Mouse (Mus musculus): ENCODE data around the gene Olfr1014. TPM values are rescaled to one million over a fixed set of nuclear protein-coding genes. Genes with fewer than 3 reads are reported as not detected.

Olfr1014 gene
- polyA plus RNA-seq, 1 experiment, result not detected

DNA sequence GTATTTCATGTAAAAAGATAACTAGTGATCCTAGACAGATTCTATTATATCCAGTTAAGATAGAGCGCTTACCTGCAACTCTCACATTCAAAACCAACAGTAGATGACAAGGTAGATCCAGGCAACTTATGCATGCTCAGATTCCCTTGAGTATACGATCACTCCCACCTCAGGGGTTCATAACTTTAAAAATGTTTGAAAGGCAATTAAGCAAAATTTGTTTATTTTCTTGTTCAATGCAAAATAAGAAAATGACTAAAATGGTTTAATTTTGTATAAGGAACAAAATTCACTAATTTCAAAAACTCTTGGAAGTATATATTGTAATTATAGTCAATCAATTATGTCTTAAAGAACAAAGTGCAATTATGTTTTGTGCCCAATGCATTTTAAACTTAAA, 29.9 kb downstream of the Olfr1014 start, which contains the start of gene Olfr1016:
Gene Olfr1016, minus strand, starts transcription at position 101 of the 400 bp plus-strand sequence.
- Histone ChIP-seq H3K4me1 (replicated peaks; ENCODE audit: control insufficient read depth, insufficient read depth, low read length) (no peaks in the 10 kb centered on the region), H3K36me3 (ENCODE audit: control insufficient read depth, insufficient read depth, low read length) (no peaks in the 10 kb centered on the region), H3K27me3 (ENCODE audit: control insufficient read depth, insufficient read depth, low read length) (no peaks in the 10 kb centered on the region), H3K27ac (ENCODE audit: control insufficient read depth, insufficient read depth, low read length) (no peak within 1 kb of the TSS), H3K4me3 (ENCODE audit: control insufficient read depth, insufficient read depth, low read length) (no peak within 1 kb of the TSS)
- TF ChIP-seq CTCF (IDR thresholded peaks at IDR 0.05; ENCODE audit: borderline replicate concordance, control insufficient read depth, extremely low read depth, insufficient read depth, low read length, poor library complexity) (no peak), POLR2A (IDR thresholded peaks at IDR 0.05; ENCODE audit: control insufficient read depth, extremely low read depth, insufficient read depth, low read length, poor library complexity) (no peak)
- 95% methylated on average over 2 of the region's 2 CpGs for WGBS
- DNase-seq, result no peak

DNA sequence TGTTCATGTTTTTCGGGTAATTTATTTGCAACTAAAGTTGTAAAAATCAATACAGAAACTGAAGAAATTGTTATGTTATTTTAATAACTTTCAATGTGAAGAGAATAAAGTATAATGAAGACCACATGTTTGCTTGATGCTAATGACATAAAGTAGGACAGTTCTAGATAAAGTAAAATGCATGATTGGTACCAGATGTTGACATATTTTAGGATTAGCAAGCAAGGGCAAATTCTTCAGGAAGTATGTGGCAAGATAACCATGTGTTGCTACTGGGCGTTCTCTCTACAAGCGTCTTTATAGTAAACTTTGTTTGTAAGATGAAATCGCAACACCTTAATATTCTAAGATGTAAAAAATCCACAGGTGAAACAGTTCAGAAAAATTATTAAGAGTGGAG, 32.0 kb downstream of the Olfr1014 start:
- TF ChIP-seq CTCF (IDR thresholded peaks at IDR 0.05; ENCODE audit: borderline replicate concordance, control insufficient read depth, extremely low read depth, insufficient read depth, low read length, poor library complexity) (no peak), POLR2A (IDR thresholded peaks at IDR 0.05; ENCODE audit: control insufficient read depth, extremely low read depth, insufficient read depth, low read length, poor library complexity) (no peak)
- 93% methylated on average over 4 of the region's 4 CpGs for WGBS
- no peak overlapping the region for H3K27ac ChIP-seq (ENCODE audit: control insufficient read depth, insufficient read depth, low read length)
- no peaks in the 10 kb centered on the region for H3K4me1 ChIP-seq (replicated peaks; ENCODE audit: control insufficient read depth, insufficient read depth, low read length)
- no peak overlapping the region for H3K4me3 ChIP-seq (ENCODE audit: control insufficient read depth, insufficient read depth, low read length)
- no peak for DNase-seq
- H3K27me3 ChIP-seq (ENCODE audit: control insufficient read depth, insufficient read depth, low read length), result no peaks in the 10 kb centered on the region
- no peaks in the 10 kb centered on the region for H3K36me3 ChIP-seq (ENCODE audit: control insufficient read depth, insufficient read depth, low read length)

DNA sequence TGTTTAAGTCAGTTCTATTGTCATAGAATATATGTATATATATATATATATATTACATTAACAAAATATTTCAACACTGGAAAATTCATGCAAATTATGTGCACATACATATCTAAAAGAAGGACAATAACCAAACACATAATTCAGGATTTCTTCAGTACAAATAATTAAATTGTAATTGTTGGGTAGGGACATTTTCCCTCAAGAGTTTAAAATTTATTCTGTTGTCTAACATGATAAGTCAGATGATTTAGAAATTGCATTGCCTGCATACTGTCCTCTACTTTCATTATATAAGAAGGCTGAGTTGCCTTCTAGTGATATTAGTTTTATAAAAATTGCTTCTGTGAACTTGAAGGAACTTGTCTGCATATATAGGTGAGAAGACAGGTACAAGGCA, 45.7 kb downstream of the Olfr1014 start, which contains the start of gene Olfr1018:
Gene Olfr1018, plus strand, starts transcription at position 301 of the 400 bp plus-strand sequence.
- no peak for DNase-seq
- H3K36me3 ChIP-seq (ENCODE audit: control insufficient read depth, insufficient read depth, low read length), result no peaks in the 10 kb centered on the region
- TF ChIP-seq POLR2A (IDR thresholded peaks at IDR 0.05; ENCODE audit: control insufficient read depth, extremely low read depth, insufficient read depth, low read length, poor library complexity) (no peak), CTCF (IDR thresholded peaks at IDR 0.05; ENCODE audit: borderline replicate concordance, control insufficient read depth, extremely low read depth, insufficient read depth, low read length, poor library complexity) (no peak)
- no peaks in the 10 kb centered on the region for H3K27me3 ChIP-seq (ENCODE audit: control insufficient read depth, insufficient read depth, low read length)
- H3K4me1 ChIP-seq (replicated peaks; ENCODE audit: control insufficient read depth, insufficient read depth, low read length), result no peaks in the 10 kb centered on the region
- H3K27ac ChIP-seq (ENCODE audit: control insufficient read depth, insufficient read depth, low read length), result no peak within 1 kb of the TSS
- no peak within 1 kb of the TSS for H3K4me3 ChIP-seq (ENCODE audit: control insufficient read depth, insufficient read depth, low read length)

Other genes starting within 250 kb of the Olfr1014 start
- gene Olfr996, start 193.5 kb upstream of the Olfr1014 start, polyA plus RNA-seq (2012; rRNA removed), result not detected in 2 replicates
- not detected in 2 replicates for gene Olfr998, start 183.8 kb upstream of the Olfr1014 start, polyA plus RNA-seq (2012; rRNA removed)
- not detected in 2 replicates for gene Olfr1000, start 160.8 kb upstream of the Olfr1014 start, polyA plus RNA-seq (2012; rRNA removed)
- gene Olfr1002, start 122.0 kb upstream of the Olfr1014 start, polyA plus RNA-seq (2012; rRNA removed), result not detected in 2 replicates
- gene Olfr154, start 108.3 kb upstream of the Olfr1014 start, polyA plus RNA-seq (2012; rRNA removed), result not detected in 2 replicates
- not detected in 2 replicates for gene Olfr1006, start 93.9 kb upstream of the Olfr1014 start, polyA plus RNA-seq (2012; rRNA removed)
- gene Olfr1008, start 83.3 kb upstream of the Olfr1014 start, polyA plus RNA-seq (2012; rRNA removed), result not detected in 2 replicates
- not detected in 2 replicates for gene Olfr1009, start 57.3 kb upstream of the Olfr1014 start, polyA plus RNA-seq (2012; rRNA removed)
- gene Olfr1012, start 9.9 kb upstream of the Olfr1014 start, polyA plus RNA-seq (2012; rRNA removed), result not detected in 2 replicates
- gene Olfr1013, start 5.6 kb upstream of the Olfr1014 start, polyA plus RNA-seq (2012; rRNA removed), result not detected in 2 replicates
- not detected in 2 replicates for gene Olfr1015, start 9.3 kb downstream of the Olfr1014 start, polyA plus RNA-seq (2012; rRNA removed)
- gene Olfr1016, start 29.8 kb downstream of the Olfr1014 start, polyA plus RNA-seq (2012; rRNA removed), result not detected in 2 replicates
- gene Olfr1018, start 45.8 kb downstream of the Olfr1014 start, polyA plus RNA-seq (2012; rRNA removed), result not detected in 2 replicates
- not detected in 2 replicates for gene Olfr1019, start 72.8 kb downstream of the Olfr1014 start, polyA plus RNA-seq (2012; rRNA removed)
- gene Olfr1020, start 74.3 kb downstream of the Olfr1014 start, polyA plus RNA-seq (2012; rRNA removed), result not detected in 2 replicates
- not detected in 2 replicates for gene Olfr1022, start 95.9 kb downstream of the Olfr1014 start, polyA plus RNA-seq (2012; rRNA removed)
- not detected in 2 replicates for gene Olfr1023, start 112.9 kb downstream of the Olfr1014 start, polyA plus RNA-seq (2012; rRNA removed)
- not detected in 2 replicates for gene Olfr1024, start 132.3 kb downstream of the Olfr1014 start, polyA plus RNA-seq (2012; rRNA removed)
- not detected in 2 replicates for gene Olfr1025-ps1, start 142.5 kb downstream of the Olfr1014 start, polyA plus RNA-seq (2012; rRNA removed)
- not detected in 2 replicates for gene Olfr1026, start 148.8 kb downstream of the Olfr1014 start, polyA plus RNA-seq (2012; rRNA removed)
- gene Olfr1028, start 177.7 kb downstream of the Olfr1014 start, polyA plus RNA-seq (2012; rRNA removed), result not detected in 2 replicates
- not detected in 2 replicates for gene Olfr1029, start 201.2 kb downstream of the Olfr1014 start, polyA plus RNA-seq (2012; rRNA removed)
- gene Olfr1030, start 206.6 kb downstream of the Olfr1014 start, polyA plus RNA-seq (2012; rRNA removed), result not detected in 2 replicates
- not detected in 2 replicates for gene Olfr1031, start 217.6 kb downstream of the Olfr1014 start, polyA plus RNA-seq (2012; rRNA removed)
- not detected in 2 replicates for gene Olfr1032, start 232.8 kb downstream of the Olfr1014 start, polyA plus RNA-seq (2012; rRNA removed)
- gene Olfr1033, start 247.9 kb downstream of the Olfr1014 start, polyA plus RNA-seq (2012; rRNA removed), result 0.39 and 0.56 TPM in 2 replicates

All from thymus, adult 2 months (tissue).